Mouse (Mus musculus): ENCODE data around the gene S100a13. TPM values are rescaled to one million over a fixed set of nuclear protein-coding genes. Genes with fewer than 3 reads are reported as not detected.

Gene S100a13
- total RNA-seq, 4 experiments from 2014 or later, result 21.7 to 26.9 (median 23.4) TPM

- no peak for DNase-seq
These were observed 5.8 kb upstream of the S100a13 start for GRCm38 (mm10) chr3:90508287-90508949.

DNA sequence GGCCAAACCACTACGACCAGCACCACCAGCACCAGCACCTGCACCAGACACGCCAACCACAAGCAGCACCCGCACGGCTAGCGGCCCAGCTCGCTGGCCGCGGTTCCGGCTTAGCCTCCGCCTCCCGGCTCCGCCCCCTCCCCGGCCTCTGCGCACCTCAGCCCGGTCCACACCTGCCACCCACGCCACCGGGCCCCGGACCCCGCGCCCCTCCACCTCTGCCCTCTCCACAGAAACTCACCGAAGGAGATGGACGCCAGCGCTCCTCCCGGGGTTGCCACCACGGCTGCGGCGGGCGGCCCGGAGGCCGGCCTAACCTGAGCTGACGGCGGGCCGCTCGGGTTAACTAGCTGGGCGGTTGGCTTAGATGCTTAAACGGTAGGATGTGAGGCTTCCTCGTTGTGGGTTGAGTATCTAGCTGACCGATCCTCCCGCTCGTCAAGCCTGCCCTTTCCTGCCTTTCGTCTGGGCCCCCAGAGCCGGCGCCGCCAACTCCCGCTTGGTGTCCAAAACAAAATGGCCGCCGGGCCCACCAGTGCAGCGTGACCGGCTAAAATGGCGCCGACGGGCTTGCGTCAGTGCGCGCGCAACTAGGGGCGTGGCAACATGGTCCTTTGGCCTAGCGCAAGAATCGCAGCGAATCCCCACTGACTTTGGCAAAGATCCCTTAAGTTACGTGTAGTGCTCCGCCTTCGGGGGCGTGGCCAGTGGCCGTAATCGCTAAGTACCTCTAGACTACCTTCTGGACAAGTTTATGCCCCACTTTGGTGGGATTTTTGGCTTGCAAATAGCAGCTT, 5.1 kb upstream of the S100a13 start, which contains the start of gene Chtop:
Gene Chtop, minus strand, starts transcription at position 549 of the 797 bp plus-strand sequence.
- peak; percentile 99 for DNase-seq

DNA sequence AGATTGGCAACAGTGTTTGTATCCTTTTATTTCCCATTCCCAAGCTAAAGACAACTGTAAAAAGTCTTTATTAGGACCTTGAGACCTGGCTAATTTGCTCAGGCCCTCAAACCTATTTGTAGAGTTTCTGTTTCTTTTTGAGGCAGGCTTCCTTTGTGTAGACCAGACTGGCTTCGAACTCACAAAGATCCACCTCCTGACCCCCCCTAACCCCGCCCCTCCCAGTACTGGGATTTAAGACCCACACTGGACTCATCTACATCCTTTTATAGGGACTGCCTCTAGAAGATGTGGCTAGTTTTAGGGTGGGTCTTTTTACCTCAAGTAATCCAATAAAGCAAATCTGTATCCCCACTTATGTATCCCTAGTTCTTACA, 4.5 kb upstream of the S100a13 start:
- no peak for DNase-seq

GRCm38 (mm10) chr3:90512276-90512675, 2.0 kb upstream of the S100a13 start:
- DNase-seq, result no peak

DNA sequence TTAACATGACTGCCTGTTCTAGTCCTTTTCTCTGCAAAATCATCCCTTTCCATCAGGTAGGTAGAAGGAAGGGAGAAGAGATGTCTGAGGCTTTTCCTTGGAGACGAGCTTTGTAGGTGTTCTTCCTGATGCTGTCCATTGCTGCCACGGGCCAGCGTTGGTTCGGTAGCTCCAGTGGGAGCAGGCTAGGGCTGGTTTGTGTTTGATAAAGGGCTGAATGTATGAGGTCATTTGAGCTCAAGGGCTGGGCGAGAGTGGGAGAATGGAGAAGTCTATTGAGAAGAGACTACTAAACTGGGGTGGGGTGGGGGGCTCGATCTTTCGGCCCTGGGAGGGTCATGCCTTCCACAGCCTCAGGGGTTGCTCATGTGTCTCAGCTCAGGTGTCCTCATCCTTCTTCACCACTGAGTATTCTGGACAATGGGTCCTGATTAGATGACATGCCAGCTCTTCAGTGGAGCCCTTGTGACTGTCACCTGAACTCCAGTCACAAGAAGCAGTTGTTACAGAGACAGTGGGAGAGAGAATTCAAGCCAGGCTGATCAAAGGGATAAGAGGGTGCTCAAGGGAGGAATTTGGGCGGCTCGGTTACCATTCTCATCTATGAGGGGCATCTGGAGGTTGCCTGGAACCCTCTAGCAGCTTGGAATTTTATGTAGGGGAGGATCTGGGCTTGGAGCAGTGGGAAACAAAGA, 1.1 kb upstream of the S100a13 start:
- no peak for DNase-seq

GRCm38 (mm10) chr3:90514691-90515090, 456 bp downstream of the S100a13 start:
- DNase-seq, result peak; percentile 67

GRCm38 (mm10) chr3:90515242-90515641, 1.0 kb downstream of the S100a13 start:
- no peak for DNase-seq

DNA sequence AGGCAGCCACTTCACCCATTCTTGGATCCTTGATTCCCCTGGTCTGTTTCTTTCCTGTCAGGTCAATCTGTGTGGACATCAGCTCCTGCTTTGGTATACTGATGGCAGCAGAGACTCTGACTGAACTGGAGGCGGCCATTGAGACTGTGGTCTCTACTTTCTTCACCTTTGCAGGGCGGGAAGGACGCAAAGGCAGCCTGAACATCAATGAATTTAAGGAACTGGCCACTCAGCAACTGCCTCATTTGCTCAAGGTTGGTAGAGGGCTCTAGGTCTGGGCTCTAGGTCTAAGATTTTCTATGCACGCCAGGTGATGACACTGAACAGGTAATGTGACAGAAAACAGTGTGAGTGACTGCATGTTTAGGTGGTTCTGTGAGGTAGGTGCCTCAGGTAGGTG, 1.6 kb downstream of the S100a13 start:
- DNase-seq, result no peak

DNA sequence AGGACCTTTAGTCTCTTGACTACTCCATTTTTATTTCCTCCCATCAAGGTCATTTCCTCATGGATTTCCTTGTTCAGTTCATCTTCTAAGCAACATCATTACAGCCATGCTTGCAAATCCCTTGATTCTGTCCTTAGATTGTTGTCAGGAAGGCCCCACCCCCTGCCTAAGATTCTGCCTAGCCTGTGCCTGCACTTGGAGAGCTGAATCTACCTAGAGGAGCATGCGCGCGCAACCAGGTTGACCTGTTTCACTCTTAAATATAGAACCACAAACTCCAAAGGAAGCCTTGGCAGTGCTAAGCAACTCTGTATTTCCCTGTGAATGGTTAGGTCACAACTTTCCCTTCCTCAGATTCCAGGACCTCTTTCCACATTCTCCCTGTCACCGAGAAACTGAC, 3.5 kb downstream of the S100a13 start:
- no peak for DNase-seq

DNA sequence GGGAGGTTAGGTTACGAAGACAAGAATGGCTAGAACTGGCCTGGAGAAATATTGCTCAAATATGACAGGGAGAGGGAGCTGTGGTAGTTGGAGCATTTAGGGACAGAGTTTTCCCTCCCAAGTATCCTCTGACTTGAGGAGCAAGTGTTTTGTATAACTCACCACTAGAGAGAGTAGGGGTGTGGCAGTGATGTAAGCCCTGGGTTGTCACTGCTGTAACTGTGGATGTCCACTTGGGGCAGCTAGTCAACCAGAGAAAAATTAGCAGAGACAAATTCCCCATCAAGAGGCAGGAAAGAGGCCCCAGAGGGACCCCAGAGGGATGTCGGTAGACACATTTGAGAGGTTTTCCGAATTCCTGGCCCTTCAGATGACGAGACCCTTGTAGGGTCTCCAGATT, 11.2 kb downstream of the S100a13 start:
- no peak for DNase-seq

- no peak for DNase-seq
These were observed 11.8 kb downstream of the S100a13 start for GRCm38 (mm10) chr3:90526076-90526475.

- no peak for DNase-seq
These were observed 12.3 kb downstream of the S100a13 start, which contains the start of gene S100a14 for GRCm38 (mm10) chr3:90526580-90526979. S100a14 (plus strand) TSS chr3:90526856.

- DNase-seq, result no peak
These were observed 13.1 kb downstream of the S100a13 start for GRCm38 (mm10) chr3:90527291-90527873.

DNA sequence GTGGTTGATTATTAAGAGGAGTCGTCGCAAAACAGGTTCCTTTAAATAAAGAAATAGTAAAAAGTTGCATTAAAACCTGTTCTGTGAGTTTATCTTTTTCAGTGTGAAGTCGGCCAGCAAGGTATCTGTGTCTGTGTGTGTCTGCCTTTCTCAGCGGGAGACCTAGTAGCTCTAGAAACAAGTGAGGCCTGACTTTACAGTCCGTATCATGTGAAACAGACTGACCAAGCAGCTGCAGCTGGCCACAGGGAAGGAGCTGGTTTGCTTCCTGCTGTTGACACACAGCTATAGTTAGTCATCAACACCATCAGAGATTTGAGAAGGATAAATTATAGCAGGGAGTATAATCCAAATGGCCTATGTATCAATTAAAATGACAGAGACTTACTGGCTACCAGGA, 17.5 kb downstream of the S100a13 start:
- DNase-seq, result no peak

DNA sequence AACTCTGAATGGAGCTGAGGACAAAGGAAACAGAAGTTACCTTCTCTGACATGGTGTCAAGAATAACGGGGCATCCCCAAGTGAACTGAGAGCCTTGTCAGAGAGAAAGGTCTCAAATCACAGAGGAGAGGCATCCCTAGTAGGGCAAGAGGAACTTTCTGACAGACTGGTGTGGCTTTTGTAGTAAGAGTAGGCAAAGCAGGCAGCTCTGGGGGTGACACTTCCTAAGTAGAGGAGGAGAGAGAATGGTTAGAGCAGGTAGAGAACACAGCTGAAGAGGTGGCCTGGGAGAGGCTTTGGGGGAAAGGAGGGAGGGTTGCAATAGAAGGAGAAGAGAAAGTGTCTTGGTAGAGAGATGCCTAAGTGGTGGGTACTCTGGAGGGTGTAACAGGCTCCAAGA, 21.2 kb downstream of the S100a13 start:
- DNase-seq, result no peak

DNA sequence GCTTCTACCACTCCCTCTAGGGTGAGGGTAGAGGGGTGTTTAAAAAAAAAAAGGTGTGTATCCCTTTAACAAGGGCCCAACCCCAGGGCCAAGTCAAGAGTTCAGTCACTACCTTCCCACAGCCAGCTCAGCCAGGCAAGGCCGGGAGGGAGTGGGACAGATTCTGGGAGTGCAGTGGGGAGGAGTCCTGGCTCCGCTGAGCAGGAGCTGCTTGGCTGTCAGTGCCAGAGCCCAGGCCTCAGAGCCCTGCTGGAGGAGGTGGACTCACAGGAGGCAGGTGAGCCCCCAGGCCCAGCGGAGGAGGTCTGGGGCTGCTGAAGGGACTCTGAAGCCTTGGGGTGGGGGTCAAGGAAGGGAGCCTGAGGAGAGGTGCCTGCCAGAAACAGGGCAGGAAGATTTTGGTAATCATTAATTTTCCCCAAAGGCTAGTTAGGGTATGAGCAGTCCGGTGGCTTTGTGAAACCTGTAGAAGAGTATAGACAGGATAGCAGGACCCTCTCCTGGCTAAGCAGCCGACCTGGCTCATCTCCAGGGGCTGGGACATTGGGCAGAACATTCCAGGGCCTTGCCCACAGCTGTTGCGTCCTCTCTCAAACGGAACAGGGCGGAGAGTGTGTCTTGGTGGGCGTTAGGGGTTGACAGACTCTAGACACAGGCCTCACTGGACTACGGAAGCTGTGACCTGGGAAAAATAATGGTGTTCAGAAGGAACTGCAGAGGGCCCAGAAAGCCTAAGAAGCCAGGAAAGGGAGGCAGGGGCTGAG, 23.1 kb downstream of the S100a13 start, which contains the start of gene S100a16:
Gene S100a16, plus strand, starts transcription at position 114 of the 764 bp plus-strand sequence.
- peak; percentile 78 for DNase-seq

GRCm38 (mm10) chr3:90537905-90538296, 23.7 kb downstream of the S100a13 start:
- DNase-seq, result no peak

- DNase-seq, result no peak
These were observed 26.7 kb downstream of the S100a13 start for GRCm38 (mm10) chr3:90540904-90541303.

DNA sequence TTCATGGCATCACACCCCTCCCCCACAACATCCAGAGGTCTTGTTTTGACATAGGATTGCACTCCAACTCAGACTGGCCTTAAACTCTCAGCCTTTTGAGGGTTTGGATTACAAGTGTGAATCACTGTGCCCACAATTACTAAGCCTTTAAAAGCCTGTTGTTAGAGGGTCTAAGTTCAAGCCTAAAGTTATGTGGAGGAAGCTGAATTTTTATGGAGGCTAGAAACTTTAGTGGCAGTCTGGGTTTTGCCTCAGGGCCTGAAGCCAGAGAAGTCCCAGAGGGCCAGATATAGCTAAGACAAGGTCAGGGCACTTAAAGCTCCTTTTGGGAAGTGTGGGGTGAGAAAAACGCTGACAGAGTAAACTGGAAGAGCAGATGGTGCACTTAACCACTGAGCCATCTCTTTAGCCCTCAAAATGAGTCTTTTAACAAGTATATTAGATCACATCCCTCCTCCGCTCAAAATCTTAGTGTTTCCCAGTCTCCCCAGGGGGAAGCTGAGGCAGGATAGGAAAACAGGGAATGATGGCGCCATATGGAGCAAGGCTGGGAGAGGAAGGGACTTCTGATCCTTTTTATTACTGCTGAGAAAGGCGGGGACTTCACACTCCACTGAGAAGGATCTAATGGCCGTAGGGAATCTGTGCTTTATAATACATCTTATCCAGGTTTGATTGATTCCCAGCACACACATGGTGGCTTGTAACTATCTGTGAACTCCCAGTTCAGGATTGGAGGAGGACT, 35.6 kb downstream of the S100a13 start:
- DNase-seq, result no peak

- no peak for DNase-seq
These were observed 36.2 kb downstream of the S100a13 start for GRCm38 (mm10) chr3:90550421-90550790.

DNA sequence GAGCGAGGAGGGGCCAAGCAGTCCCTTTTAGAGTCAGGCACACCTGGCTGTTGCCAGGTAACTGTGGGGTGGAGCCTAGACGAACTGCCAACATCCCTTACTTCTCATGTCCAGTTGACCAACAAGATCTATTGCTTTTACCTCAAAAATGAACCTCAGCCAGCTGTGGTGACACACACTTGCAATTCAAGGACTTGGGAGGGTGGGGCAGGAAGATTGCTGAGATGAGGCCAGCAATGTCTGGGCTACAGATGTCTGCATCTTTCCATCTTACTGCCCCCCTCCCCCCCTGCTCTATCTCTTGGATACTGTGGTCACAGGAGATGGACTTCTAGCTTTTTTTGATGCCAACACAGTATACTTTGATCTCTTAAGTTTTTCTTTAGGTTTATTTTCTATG, 38.0 kb downstream of the S100a13 start:
- DNase-seq, result peak; percentile 31

Measured in adrenal gland, adult 8-10 months (tissue).